Mouse (Mus musculus) olfactory bulb, adult 2 months (tissue): Measurements from ENCODE around the gene Atp7b.

Experiments
- CTCF ChIP-seq: fragments of 200-500 bp; IDR thresholded peaks from 2 replicates; pipeline ENCODE4 v1.5.1; 2012; ENCODE audit warnings: low read depth, mild to moderate bottlenecking, low read length, moderate library complexity; ENCODE audit not compliant: insufficient read depth
- POLR2A ChIP-seq: fragments of 200-500 bp; IDR thresholded peaks from 2 replicates; pipeline ENCODE4 v1.6.1; 2012; ENCODE audit warnings: mild to moderate bottlenecking, low read depth, low read length, moderate library complexity; ENCODE audit not compliant: insufficient read depth

- TF ChIP-seq POLR2A = no peak
- no peak for TF ChIP-seq CTCF
Measured at GRCm38 (mm10) chr8:22042515-22042914, 17.6 kb downstream of the Atp7b start.
